Mouse (Mus musculus): Measurements from ENCODE around the gene Polr1d. TPM values are rescaled to one million over a fixed set of nuclear protein-coding genes. Genes with fewer than 3 reads are reported as not detected.
A peak's percentile ranks its signal among the peaks of the same experiment; 100 is the strongest.

The Polr1d gene
- polyA plus RNA-seq, 1 experiment from 2014 or later: 139 TPM

DNA sequence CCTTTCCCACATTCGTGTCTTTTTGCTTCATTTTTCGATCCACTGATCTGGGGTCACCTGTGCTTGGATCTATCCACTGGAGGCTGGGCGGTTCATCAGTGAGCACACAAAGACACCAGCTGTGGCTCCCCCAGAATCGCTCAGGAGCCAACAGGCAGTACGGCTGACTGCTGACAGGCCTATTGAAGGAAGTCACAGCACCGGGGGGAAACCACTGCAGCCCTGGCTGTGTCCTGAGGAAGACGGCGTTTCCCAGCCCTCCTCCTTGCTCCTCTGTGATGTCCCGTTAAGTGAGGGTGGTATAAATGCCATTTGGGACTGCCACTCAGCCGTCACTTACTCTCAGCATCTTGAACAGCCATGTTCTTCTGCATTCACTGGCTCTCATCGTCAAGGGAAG, 30.9 kb upstream of the Polr1d start:
- Histone ChIP-seq H3K9ac (no peak overlapping the region), H3K36me3 (peaks cover 11% of the 10 kb centered on the region; the same call in 1 of the 2 replicates), H3K4me2 (no peak overlapping the region), H3K4me3 (replicated peaks) (no peak overlapping the region), H3K4me1 (peaks cover 55% of the 10 kb centered on the region), H3K27ac (0 out of 2 replicates have a peak overlapping the region, but pooled peaks have one; percentile 37), H3K27me3 (no peaks in the 10 kb centered on the region), H3K9me3 (replicated peaks) (no peaks in the 10 kb centered on the region)
- no peak for ATAC-seq (replicated peaks; ENCODE audit: low FRiP score)
- 53% methylated on average over 11 of the region's 11 CpGs for WGBS

DNA sequence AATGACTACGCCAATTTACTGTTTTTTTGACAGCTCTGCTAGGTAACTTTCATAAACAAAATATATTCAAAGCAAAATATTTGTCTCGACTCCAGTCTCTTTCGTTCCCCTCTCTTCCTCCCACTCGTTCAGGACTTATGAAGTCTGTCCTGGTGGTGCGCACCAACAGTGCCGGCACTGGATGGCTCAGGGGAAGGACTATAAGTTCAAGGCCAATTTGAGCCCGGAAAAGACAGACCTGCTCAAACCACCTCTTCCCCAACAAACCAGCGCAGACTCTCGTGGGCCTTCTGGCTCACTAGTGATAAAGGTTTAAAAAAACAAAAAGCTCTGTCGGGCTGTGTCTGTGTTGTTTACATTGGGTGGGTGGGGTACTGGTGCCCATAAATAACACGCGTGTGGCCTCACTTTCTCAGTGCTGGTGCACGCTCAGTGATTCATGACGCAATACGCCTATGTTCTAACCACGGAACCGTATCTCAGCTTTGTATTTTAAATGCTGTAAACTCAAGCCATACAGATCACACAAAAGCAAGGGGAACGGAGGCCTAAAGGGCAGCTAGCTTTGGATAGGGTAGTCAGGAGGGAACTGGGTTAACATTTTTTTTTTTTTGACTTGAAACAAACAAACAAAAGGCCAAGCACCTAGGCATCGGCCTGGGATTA, 27.2 kb upstream of the Polr1d start:
- no peak for ATAC-seq (replicated peaks; ENCODE audit: low FRiP score)
- H3K27me3 ChIP-seq: no peaks in the 10 kb centered on the region
- no peaks in the 10 kb centered on the region for H3K36me3 ChIP-seq
- 33% methylated on average over 19 of the region's 19 CpGs for WGBS
- H3K9me3 ChIP-seq (replicated peaks): no peaks in the 10 kb centered on the region
- H3K4me1 ChIP-seq: peaks cover 43% of the 10 kb centered on the region
- H3K9ac ChIP-seq: no peak overlapping the region
- H3K4me3 ChIP-seq (replicated peaks): no peak overlapping the region
- no peak overlapping the region for H3K27ac ChIP-seq
- no peak overlapping the region for H3K4me2 ChIP-seq

- Histone ChIP-seq H3K4me1 (peaks cover 37% of the 10 kb centered on the region), H3K36me3 (no peaks in the 10 kb centered on the region), H3K27ac (no peak overlapping the region), H3K4me3 (replicated peaks) (no peak overlapping the region), H3K27me3 (no peaks in the 10 kb centered on the region), H3K4me2 (peak overlapping the region; percentile 35), H3K9ac (no peak overlapping the region), H3K9me3 (replicated peaks) (no peaks in the 10 kb centered on the region)
- WGBS: 46% methylated on average over 13 of the region's 13 CpGs
- no peak for ATAC-seq (replicated peaks; ENCODE audit: low FRiP score)
Measured at GRCm38 (mm10) chr5:147050816-147051499, 25.9 kb upstream of the Polr1d start.

DNA sequence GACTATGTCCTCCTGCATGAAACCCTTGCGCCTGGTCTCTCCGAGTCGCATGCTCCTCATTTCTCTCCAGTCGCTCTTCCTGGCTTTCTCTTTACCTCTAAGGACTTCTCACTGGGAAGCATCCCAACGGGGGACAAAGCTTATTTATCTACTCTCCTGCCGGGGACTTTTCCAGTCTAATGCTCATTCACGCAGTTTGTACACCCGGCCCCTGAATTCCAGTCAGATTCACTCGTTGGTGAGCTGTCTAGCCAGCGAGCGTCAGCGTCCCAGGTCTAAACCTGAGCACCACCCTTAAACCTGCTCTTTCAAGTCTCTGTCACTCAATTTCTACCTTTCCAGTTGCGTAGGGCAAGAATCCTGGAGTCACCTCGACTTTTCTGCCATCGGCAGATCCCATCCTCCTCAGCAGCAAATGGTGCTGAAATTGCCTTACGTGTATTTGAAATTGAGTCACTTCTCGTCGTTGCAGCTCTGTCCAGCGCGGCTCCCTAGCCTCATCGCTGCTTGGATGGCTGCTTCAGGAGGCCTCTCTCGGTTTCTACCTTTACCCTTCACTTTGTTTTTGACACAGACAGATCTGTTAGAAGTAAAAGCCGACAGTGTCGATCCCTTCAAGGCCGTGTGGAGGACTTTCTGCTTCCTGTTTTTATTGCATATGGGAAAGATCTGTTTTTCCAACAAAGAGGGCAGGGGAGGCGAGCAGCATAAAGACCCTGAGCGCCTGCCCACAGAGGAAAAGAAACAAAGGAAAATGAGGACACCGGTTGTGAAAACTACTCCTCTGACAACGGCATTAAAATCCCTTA, 25.1 kb upstream of the Polr1d start:
- Histone ChIP-seq H3K27ac (no peak overlapping the region), H3K4me2 (peak overlapping the region; percentile 35), H3K36me3 (no peaks in the 10 kb centered on the region), H3K4me3 (replicated peaks) (no peak overlapping the region), H3K9me3 (replicated peaks) (no peaks in the 10 kb centered on the region), H3K4me1 (peaks cover 30% of the 10 kb centered on the region), H3K9ac (no peak overlapping the region), H3K27me3 (no peaks in the 10 kb centered on the region)
- ATAC-seq (replicated peaks; ENCODE audit: low FRiP score): no peak
- 35% methylated on average over 29 of the region's 29 CpGs for WGBS

DNA sequence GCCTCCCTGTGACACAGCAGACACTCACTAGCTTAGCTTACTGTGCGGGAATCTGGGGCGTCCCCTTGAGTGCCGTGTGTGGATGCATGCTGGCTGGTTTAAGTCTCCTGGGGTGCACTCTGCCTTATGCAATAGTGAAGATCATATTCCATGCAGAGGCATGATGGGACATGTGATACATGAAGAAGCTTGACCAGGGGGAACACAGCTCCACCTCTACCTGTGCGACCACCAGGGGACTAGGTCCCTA, 24.6 kb upstream of the Polr1d start:
- Histone ChIP-seq H3K27ac (no peak overlapping the region), H3K36me3 (no peaks in the 10 kb centered on the region), H3K27me3 (no peaks in the 10 kb centered on the region), H3K4me2 (peak overlapping the region; percentile 35; the same call in 1 of the 2 replicates), H3K9ac (no peak overlapping the region), H3K4me3 (replicated peaks) (no peak overlapping the region), H3K9me3 (replicated peaks) (no peaks in the 10 kb centered on the region), H3K4me1 (peaks cover 30% of the 10 kb centered on the region)
- ATAC-seq (replicated peaks; ENCODE audit: low FRiP score): 0 out of 2 replicates have a peak, but pooled peaks have one; percentile 54
- 45% methylated on average over 4 of the region's 4 CpGs for WGBS

DNA sequence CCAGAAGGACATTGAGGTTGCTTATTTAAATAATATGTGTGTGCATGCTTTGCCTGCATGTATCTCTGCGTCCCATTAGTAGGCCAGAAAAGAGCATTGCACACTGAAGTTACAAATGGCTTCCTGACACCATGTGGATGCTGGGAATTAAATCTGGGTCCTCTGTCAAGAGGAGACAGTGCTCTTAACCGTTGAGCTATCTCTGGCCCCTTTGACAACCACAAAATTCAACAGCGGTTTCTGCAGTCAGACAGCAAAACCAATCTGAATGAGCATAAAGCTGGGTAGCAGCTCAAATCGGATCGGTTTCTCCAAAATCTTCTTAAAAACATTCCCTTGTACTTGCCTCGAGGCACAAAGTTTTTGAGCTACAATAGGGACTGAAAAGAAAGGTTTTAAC, 23.8 kb upstream of the Polr1d start:
- H3K27ac ChIP-seq: no peak overlapping the region
- H3K4me2 ChIP-seq: no peak overlapping the region
- H3K9me3 ChIP-seq (replicated peaks): no peaks in the 10 kb centered on the region
- H3K4me1 ChIP-seq: peaks cover 30% of the 10 kb centered on the region
- no peak overlapping the region for H3K4me3 ChIP-seq (replicated peaks)
- H3K27me3 ChIP-seq: no peaks in the 10 kb centered on the region
- H3K9ac ChIP-seq: no peak overlapping the region
- 91% methylated on average over 6 of the region's 6 CpGs for WGBS
- H3K36me3 ChIP-seq: no peaks in the 10 kb centered on the region
- no peak for ATAC-seq (replicated peaks; ENCODE audit: low FRiP score)

- no peaks in the 10 kb centered on the region for H3K27me3 ChIP-seq
- H3K4me1 ChIP-seq: peaks cover 30% of the 10 kb centered on the region
- no peak overlapping the region for H3K27ac ChIP-seq
- no peaks in the 10 kb centered on the region for H3K36me3 ChIP-seq
- H3K9ac ChIP-seq: no peak overlapping the region
- no peaks in the 10 kb centered on the region for H3K9me3 ChIP-seq (replicated peaks)
- H3K4me2 ChIP-seq: no peak overlapping the region
- no peak overlapping the region for H3K4me3 ChIP-seq (replicated peaks)
- 97% methylated on average over 3 of the region's 3 CpGs for WGBS
- no peak for ATAC-seq (replicated peaks; ENCODE audit: low FRiP score)
Measured at GRCm38 (mm10) chr5:147053481-147053880, 23.4 kb upstream of the Polr1d start.

DNA sequence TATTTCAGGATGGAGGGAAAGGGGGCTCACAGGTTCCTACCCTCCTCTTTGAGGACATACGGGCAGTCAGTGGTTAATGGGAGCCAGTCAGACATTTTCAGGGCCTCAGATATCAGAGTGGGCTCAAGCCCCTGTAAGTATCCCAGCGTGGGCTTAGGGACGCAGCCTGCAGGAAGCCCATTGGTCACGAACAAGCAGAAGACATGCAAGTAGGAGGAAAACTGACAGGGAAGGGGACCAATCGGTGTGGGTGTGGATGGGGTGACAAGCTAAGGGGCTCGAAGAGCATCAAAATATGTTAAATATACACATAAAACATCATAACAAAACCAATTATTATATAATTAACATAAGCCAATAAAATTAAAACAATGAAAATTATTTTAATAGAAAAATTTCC, 22.5 kb upstream of the Polr1d start:
- H3K4me3 ChIP-seq (replicated peaks): no peak overlapping the region
- no peak overlapping the region for H3K27ac ChIP-seq
- WGBS: 87% methylated on average over 6 of the region's 6 CpGs
- H3K36me3 ChIP-seq: no peaks in the 10 kb centered on the region
- H3K4me2 ChIP-seq: no peak overlapping the region
- H3K9ac ChIP-seq: no peak overlapping the region
- no peaks in the 10 kb centered on the region for H3K9me3 ChIP-seq (replicated peaks)
- no peaks in the 10 kb centered on the region for H3K27me3 ChIP-seq
- no peak for ATAC-seq (replicated peaks; ENCODE audit: low FRiP score)
- H3K4me1 ChIP-seq: peaks cover 30% of the 10 kb centered on the region

- H3K9ac ChIP-seq: no peak overlapping the region
- H3K4me3 ChIP-seq (replicated peaks): no peak overlapping the region
- WGBS: 84% methylated on average over 2 of the region's 2 CpGs
- no peak overlapping the region for H3K4me2 ChIP-seq
- H3K27ac ChIP-seq: no peak overlapping the region
- H3K36me3 ChIP-seq: no peaks in the 10 kb centered on the region
- H3K4me1 ChIP-seq: peaks cover 25% of the 10 kb centered on the region
- no peak for ATAC-seq (replicated peaks; ENCODE audit: low FRiP score)
- no peaks in the 10 kb centered on the region for H3K27me3 ChIP-seq
- H3K9me3 ChIP-seq (replicated peaks): no peaks in the 10 kb centered on the region
Measured at GRCm38 (mm10) chr5:147054747-147055270, 22.0 kb upstream of the Polr1d start.

DNA sequence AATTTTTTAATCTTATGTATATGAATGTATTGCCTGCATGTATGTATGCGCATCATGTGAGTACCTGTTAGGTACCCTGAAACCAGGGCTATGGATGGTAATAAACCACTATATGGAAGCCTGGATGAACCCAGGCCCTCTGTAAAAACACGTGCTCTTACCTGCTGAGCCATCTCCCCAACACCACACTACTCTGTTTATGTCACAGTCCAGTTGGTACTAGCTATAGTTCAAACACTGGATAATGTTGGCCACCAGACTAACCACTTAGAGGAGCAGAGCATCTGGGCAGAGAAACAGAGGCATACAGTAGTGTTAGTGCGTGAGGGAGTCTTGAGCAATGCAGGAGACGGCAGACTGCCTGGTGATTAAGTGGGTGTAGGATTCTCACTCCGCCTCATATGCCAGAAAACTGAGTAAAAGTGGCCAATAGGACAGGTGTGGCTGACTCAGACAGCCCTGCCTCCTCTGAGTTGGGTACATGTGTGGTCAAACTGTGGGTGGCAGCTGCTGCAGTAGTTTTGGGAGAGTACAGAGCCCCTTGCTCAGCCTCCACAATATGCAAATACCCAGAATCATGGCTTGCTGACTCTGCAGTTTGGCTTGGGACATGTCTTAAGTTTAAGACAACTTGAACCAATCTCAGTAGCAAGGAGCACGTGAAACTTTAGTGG, 21.1 kb upstream of the Polr1d start:
- Histone ChIP-seq H3K36me3 (no peaks in the 10 kb centered on the region), H3K9me3 (replicated peaks) (no peaks in the 10 kb centered on the region), H3K9ac (no peak overlapping the region), H3K4me1 (peaks cover 19% of the 10 kb centered on the region), H3K4me3 (replicated peaks) (no peak overlapping the region), H3K4me2 (no peak overlapping the region), H3K27ac (no peak overlapping the region), H3K27me3 (no peaks in the 10 kb centered on the region)
- no peak for ATAC-seq (replicated peaks; ENCODE audit: low FRiP score)
- WGBS: 86% methylated on average over 6 of the region's 6 CpGs

DNA sequence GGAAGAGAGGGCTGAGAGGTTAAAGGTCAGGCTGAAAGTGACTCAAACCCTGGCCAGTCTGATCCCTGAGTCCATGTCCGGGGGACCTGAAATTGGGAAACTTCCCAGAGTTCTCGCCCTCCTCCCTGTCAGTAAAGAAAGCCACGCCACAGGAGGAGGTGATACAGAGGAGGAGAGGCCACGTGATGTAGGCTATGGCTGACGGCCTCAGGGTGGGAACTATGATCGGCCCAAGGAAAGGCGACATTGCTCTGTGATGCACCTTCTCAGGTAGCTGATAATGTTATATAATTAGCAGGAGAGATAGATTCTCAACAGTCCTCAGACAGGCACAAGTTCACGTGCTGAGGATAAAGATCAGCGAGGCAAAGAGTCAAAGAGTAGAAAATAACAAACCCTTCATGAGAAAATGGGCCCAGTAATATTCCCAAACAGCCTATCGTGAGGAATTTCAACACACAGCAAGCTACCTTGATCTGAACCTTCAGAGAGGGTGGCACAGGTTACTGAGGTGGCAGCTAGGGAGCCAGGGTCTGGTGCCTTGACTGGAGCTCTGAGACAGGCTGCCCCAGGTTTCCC, 20.0 kb upstream of the Polr1d start:
- no peak overlapping the region for H3K4me2 ChIP-seq
- H3K27ac ChIP-seq: no peak overlapping the region
- H3K9ac ChIP-seq: no peak overlapping the region
- no peaks in the 10 kb centered on the region for H3K9me3 ChIP-seq (replicated peaks)
- no peak for ATAC-seq (replicated peaks; ENCODE audit: low FRiP score)
- H3K4me1 ChIP-seq: peaks cover 8% of the 10 kb centered on the region
- no peaks in the 10 kb centered on the region for H3K27me3 ChIP-seq
- no peaks in the 10 kb centered on the region for H3K36me3 ChIP-seq
- 79% methylated on average over 10 of the region's 10 CpGs for WGBS
- H3K4me3 ChIP-seq (replicated peaks): no peak overlapping the region
